Mouse (Mus musculus) small intestine, adult 2 months (tissue): Measurements from ENCODE around the gene Fam131a.

ENCODE experiments used
- CTCF ChIP-seq: fragments of 200-500 bp; IDR thresholded peaks from 2 replicates; pipeline ENCODE4 v1.5.1; 2012; ENCODE audit warnings: low read depth, mild to moderate bottlenecking, control low read depth, inconsistent platforms, low read length, moderate library complexity, mixed read lengths; ENCODE audit not compliant: insufficient replicate concordance, insufficient read length; ENCODE audit errors: extremely low read depth
- POLR2A ChIP-seq: fragments of 200-500 bp; IDR thresholded peaks from 2 replicates; pipeline ENCODE4 v1.6.1; 2012; ENCODE audit warnings: low read depth, mild to moderate bottlenecking, control low read depth, inconsistent platforms, low read length, moderate library complexity

- TF ChIP-seq CTCF, result no peak
- TF ChIP-seq POLR2A, result no peak
Measured at GRCm38 (mm10) chr16:20725321-20725720, 32.3 kb downstream of the Fam131a start.
